Mouse (Mus musculus) spleen, adult 2 months (tissue): ENCODE measurements around the gene H6pd.

Source experiments
- CTCF ChIP-seq: fragments of 200-500 bp; IDR thresholded peaks from 2 replicates; pipeline ENCODE4 v1.5.1; 2011; ENCODE audit warnings: mild to moderate bottlenecking, inconsistent platforms; ENCODE audit not compliant: insufficient read depth, insufficient read length, insufficient replicate concordance; ENCODE audit errors: extremely low read depth
- POLR2A ChIP-seq: fragments of 200-500 bp; IDR thresholded peaks from 2 replicates; pipeline ENCODE4 v1.6.1; 2011; ENCODE audit warnings: low read depth, low read length, inconsistent platforms

DNA sequence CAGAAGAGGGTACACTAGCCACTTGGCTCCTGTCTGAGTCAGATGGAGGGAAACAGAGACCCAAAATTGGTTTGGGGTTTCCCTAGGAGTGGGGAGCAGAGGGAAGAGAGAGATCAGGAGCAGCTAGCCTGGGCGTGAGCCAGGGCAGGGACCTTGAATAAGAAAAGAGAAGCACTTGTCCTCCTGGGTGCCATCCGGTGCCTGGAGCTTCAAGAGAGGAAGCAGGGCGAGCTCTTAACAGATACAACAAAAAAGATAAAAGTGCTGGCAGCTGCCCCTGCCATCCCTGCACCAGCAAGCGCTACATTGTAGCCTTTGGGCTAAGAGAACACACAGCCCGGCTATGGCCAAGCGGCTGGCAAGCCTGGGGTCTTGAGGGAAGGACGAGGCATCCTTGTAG lies 6.6 kb upstream of the H6pd start:
- no peak for TF ChIP-seq CTCF
- TF ChIP-seq POLR2A, result no peak
